Mouse (Mus musculus) forebrain, embryonic 14.5 days (tissue): Measurements from ENCODE around the gene Zbtb8a. TPM values are rescaled to one million over a fixed set of nuclear protein-coding genes. Genes with fewer than 3 reads are reported as not detected.

Experiments
- ATAC-seq: fragments of 200-750 bp; cut with Nextera tagmentation; 2 replicates; pipeline ENCODE4 v1.8.0; 2017; ENCODE audit warnings: mild to moderate bottlenecking, moderate library complexity
- DNase-seq: peaks from one replicate; pipeline ENCODE4 v3.0.0-alpha.2; 2015; ENCODE audit warnings: low spot score
- H3K27ac ChIP-seq: fragments of 300-500 bp; sonication (generic); 2 replicates; pipeline ENCODE4 v1.5.1; 2014; ENCODE audit warnings: low read depth, mild to moderate bottlenecking, control low read depth, low read length, moderate library complexity
- H3K27me3 ChIP-seq: fragments of 300-500 bp; sonication (generic); replicated peaks from 2 replicates; pipeline ENCODE4 v1.6.1; 2014; ENCODE audit warnings: low read length, control low read depth, mixed read lengths; ENCODE audit not compliant: control insufficient read depth, insufficient read depth
- H3K36me3 ChIP-seq: fragments of 300-500 bp; sonication (generic); 2 replicates; pipeline ENCODE4 v1.6.1; 2014; ENCODE audit warnings: low read length, control low read depth; ENCODE audit not compliant: control insufficient read depth, insufficient read depth
- H3K4me1 ChIP-seq: fragments of 300-500 bp; sonication (generic); 2 replicates; pipeline ENCODE4 v1.6.1; 2014; ENCODE audit warnings: antibody characterized with exemption, low read length, control low read depth; ENCODE audit not compliant: control insufficient read depth, insufficient read depth
- H3K4me2 ChIP-seq: fragments of 300-500 bp; sonication (generic); 2 replicates; pipeline ENCODE4 v1.6.1; 2014; ENCODE audit warnings: mild to moderate bottlenecking, control low read depth, low read length
- H3K4me3 ChIP-seq: fragments of 300-500 bp; sonication (generic); 2 replicates; pipeline ENCODE4 v1.5.1; 2014; ENCODE audit warnings: low read depth, low read length, control low read depth
- H3K9ac ChIP-seq: fragments of 300-500 bp; sonication (generic); 2 replicates; pipeline ENCODE4 v1.6.1; 2014; ENCODE audit warnings: mild to moderate bottlenecking, low read length, control low read depth, moderate library complexity
- H3K9me3 ChIP-seq: fragments of 300-500 bp; sonication (generic); replicated peaks from 2 replicates; pipeline ENCODE4 v1.6.1; 2016; ENCODE audit warnings: low read length, control low read depth, mixed read lengths; ENCODE audit not compliant: control insufficient read depth
- WGBS: fragments of 180-500 bp; shearing (Covaris S2); extraction: QIAGEN DNeasy Blood & Tissue Kit; methylation state at CpG from one replicate; pipeline ENCODE4 v1.1.7; 2014; 5-methylcytosine and 5-hydroxymethylcytosine counted together
- polyA plus RNA-seq: library from polyadenylated mRNA; unstranded; fragments of >200 nt; fragmentation: Nextera tagmentation; extraction: Ambion mirVana; gene quantifications from 2 replicates; pipeline ENCODE4 v1.2.1, GENCODE M21; 2014

Zbtb8a gene
- polyA plus RNA-seq, 1 experiment from 2014 or later = 5.8 TPM

DNA sequence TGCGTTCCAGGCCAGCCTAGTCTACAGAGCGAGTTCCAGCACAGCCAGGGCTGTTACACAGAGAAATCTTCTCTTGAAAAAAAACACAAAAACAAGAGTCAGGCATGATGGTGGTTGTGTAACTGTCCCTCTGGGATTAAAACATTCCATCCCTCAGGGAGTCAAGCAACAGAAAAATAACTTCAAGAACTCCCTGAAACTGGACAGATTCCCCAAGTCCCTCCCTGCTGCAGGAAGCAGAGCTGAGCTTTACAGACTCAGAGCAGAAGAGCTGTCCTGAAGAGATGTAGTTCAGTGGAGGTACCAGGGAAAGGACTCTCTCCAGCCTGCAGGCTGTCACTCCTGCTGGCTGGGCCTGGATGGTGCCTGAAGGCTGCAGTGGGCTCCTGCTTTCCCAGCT lies 4.6 kb upstream of the Zbtb8a start:
- 92% methylated on average over 2 of the region's 2 CpGs for WGBS
- no peak for DNase-seq
- no peaks in the 10 kb centered on the region for H3K9me3 ChIP-seq
- no peaks in the 10 kb centered on the region for H3K36me3 ChIP-seq
- no peak overlapping the region for H3K4me2 ChIP-seq
- no peak overlapping the region for H3K4me3 ChIP-seq
- no peak for ATAC-seq
- H3K27ac ChIP-seq = no peak overlapping the region
- H3K27me3 ChIP-seq = no peaks in the 10 kb centered on the region
- no peak overlapping the region for H3K9ac ChIP-seq
- no peaks in the 10 kb centered on the region for H3K4me1 ChIP-seq

DNA sequence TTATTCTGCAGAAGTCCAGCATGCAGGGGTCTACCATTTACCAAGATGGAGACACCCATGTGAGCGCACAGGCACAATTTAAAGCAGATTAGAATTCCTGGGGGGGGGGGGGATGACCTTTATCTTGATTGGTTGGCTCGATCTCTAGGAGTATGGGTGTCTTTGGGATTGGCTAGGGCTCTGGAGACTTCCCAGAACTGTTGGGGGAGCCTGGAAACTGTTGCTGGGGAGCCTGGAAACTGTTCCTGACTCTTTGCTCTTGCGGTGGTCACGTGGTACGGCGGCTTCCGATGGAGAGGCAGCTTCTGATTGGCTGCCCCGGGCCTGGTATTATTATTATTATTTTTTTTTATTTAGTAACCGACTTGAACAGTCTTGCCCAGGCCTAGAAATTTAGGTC lies 4.1 kb upstream of the Zbtb8a start:
- DNase-seq (no peak), ATAC-seq (no peak)
- H3K4me3 ChIP-seq = no peak overlapping the region
- WGBS = 89% methylated on average over 9 of the region's 9 CpGs
- no peaks in the 10 kb centered on the region for H3K4me1 ChIP-seq
- H3K4me2 ChIP-seq = no peak overlapping the region
- H3K27ac ChIP-seq = no peak overlapping the region
- no peaks in the 10 kb centered on the region for H3K36me3 ChIP-seq
- no peak overlapping the region for H3K9ac ChIP-seq
- no peaks in the 10 kb centered on the region for H3K27me3 ChIP-seq
- H3K9me3 ChIP-seq = no peaks in the 10 kb centered on the region

DNA sequence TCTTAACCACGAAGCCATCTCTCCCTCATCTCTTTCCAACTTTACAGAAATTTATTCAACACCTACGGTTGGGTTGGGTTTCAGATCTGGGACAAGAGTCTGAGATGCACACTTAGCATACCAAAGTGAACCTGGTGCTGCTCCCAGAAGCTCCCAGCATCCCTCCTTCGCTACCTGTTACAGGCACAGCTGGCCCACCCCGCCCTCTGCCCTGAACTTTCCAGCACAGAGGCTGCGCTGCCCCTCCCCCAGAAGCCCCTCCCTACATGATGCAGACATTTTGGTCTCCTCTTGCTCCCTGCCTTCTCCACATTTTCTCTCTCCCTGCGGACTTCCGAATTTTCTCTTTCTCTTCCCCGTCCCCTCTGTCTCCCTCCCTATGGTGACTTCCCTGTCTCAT lies 3.2 kb upstream of the Zbtb8a start:
- 85% methylated on average over 8 of the region's 8 CpGs for WGBS
- no peak for ATAC-seq
- H3K36me3 ChIP-seq = no peaks in the 10 kb centered on the region

DNA sequence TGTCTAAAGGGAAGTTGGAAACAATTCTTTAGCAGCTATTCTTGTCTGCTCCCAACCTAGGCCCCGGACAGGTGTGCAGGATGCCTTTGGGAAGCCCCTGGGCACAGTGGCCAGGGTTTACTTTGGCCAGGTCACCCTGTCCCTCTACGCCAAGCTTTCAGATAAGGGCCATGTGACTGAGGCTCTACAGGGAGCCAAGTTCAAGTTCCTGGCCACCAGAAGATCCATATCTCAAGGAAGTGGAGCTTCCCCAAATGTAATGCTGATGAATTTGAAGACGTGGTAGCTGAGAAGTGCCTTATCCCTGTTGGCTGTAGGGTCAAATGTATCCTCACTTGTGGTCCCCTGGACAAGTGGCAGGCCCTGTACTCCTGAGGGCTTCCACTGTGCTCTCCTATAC lies 1.9 kb upstream of the Zbtb8a start:
- Histone ChIP-seq H3K9me3 (no peaks in the 10 kb centered on the region), H3K4me1 (0 out of 2 replicates have a peak, but pooled peaks cover 2% of the 10 kb centered on the region), H3K9ac (no peak overlapping the region), H3K27me3 (no peaks in the 10 kb centered on the region), H3K4me3 (no peak overlapping the region), H3K36me3 (no peaks in the 10 kb centered on the region), H3K27ac (no peak overlapping the region), H3K4me2 (no peak overlapping the region)
- ATAC-seq (no peak), DNase-seq (no peak)
- 89% methylated on average over 3 of the region's 3 CpGs for WGBS

More for the DNA sequence above, 3.2 kb upstream of the Zbtb8a start:
- H3K9ac ChIP-seq = no peak overlapping the region
- H3K27ac ChIP-seq = no peak overlapping the region
- 0 out of 2 replicates have a peak, but pooled peaks cover 2% of the 10 kb centered on the region for H3K4me1 ChIP-seq
- H3K4me3 ChIP-seq = no peak overlapping the region
- H3K27me3 ChIP-seq = no peaks in the 10 kb centered on the region
- DNase-seq = no peak
- no peaks in the 10 kb centered on the region for H3K9me3 ChIP-seq
- H3K4me2 ChIP-seq = no peak overlapping the region

DNA sequence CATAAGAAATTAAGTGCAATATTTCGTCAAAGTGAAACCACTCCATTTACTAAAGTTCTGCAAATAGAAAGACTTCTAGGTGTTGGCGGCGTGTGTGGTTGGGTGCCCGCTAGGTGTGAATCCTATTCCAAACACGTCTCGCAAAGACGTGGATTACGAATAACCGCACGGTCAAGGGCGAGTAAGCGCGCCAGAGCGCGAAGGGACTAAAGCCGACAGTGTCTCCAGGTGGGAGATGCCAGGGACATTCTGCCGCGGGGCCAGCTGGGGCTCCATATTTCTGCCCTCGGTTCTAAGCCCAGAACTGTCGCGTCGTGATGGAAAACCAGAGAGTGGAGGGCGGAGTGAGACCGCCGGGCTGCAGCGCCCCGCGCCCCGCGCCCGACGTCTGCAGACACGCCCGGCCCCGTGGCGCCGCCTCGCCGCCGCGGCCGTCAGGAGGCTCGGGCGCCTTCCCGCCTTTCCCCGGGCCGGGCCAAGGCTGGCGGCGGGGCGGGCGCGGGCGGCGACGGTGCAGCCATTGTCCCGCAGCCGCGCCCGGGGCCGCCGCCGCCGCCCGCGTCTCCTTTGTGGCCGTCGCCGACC lies 863 bp downstream of the Zbtb8a start:
- no peaks in the 10 kb centered on the region for H3K27me3 ChIP-seq
- H3K36me3 ChIP-seq = no peaks in the 10 kb centered on the region
- peak overlapping the region; percentile 78 for H3K4me3 ChIP-seq
- peak; percentile 80 for ATAC-seq
- DNase-seq = peak; percentile 64
- 0 out of 2 replicates have a peak, but pooled peaks cover 2% of the 10 kb centered on the region for H3K4me1 ChIP-seq
- peak overlapping the region; percentile 92 for H3K27ac ChIP-seq
- H3K9me3 ChIP-seq = no peaks in the 10 kb centered on the region
- under 1% methylated on average over 57 of the region's 68 CpGs for WGBS
- peak overlapping the region; percentile 68 for H3K4me2 ChIP-seq
- H3K9ac ChIP-seq = peak overlapping the region; percentile 89

DNA sequence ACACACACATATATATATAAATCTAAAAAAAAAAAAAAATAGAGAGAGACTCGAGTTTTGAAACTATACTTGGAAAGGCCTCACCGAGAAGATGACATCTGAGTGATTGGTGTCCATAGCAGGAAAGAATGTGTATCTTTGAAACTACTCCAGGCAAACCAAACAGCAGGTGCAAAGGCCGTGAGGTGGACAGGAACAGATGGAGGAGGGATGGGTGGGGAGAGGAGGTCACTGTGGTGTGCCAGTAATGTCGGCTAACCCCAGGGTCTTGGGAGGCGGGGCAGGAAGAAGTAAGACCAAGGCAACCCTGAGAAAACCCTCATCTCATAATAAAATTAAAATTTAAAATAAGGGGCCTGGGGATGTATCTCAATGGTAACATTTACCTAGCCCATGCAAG lies 2.1 kb downstream of the Zbtb8a start:
- Histone ChIP-seq H3K4me3 (no peak overlapping the region), H3K27ac (no peak overlapping the region), H3K9me3 (no peaks in the 10 kb centered on the region), H3K4me1 (0 out of 2 replicates have a peak, but pooled peaks cover 2% of the 10 kb centered on the region), H3K9ac (no peak overlapping the region), H3K36me3 (no peaks in the 10 kb centered on the region), H3K27me3 (no peaks in the 10 kb centered on the region), H3K4me2 (no peak overlapping the region)
- ATAC-seq (no peak), DNase-seq (no peak)
- 76% methylated on average over 5 of the region's 5 CpGs for WGBS

DNA sequence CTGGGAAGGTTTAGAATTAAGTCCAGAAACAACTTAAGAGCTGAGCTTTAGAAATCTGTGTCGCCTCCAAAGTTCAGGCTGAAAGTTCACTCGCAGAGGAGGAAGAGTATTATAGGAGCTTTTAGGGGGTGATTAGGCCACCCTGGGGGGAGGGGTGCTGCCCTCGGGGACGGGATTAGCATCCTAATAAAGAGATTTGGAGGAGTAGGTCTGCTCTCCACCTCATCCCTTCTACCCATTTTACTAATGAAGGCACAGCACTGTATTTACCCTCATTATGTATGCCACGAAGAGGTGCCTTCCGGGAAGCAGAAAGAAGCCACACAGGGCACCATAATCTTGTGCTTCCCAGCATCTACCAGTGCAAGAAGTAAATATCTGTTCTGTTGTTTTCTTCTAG lies 2.9 kb downstream of the Zbtb8a start:
- Histone ChIP-seq H3K27me3 (no peaks in the 10 kb centered on the region), H3K4me1 (0 out of 2 replicates have a peak, but pooled peaks cover 2% of the 10 kb centered on the region), H3K9ac (no peak overlapping the region), H3K36me3 (no peaks in the 10 kb centered on the region), H3K9me3 (no peaks in the 10 kb centered on the region), H3K27ac (no peak overlapping the region), H3K4me2 (no peak overlapping the region), H3K4me3 (no peak overlapping the region)
- no peak for ATAC-seq
- 5% methylated on average over 6 of the region's 6 CpGs for WGBS
- no peak for DNase-seq

DNA sequence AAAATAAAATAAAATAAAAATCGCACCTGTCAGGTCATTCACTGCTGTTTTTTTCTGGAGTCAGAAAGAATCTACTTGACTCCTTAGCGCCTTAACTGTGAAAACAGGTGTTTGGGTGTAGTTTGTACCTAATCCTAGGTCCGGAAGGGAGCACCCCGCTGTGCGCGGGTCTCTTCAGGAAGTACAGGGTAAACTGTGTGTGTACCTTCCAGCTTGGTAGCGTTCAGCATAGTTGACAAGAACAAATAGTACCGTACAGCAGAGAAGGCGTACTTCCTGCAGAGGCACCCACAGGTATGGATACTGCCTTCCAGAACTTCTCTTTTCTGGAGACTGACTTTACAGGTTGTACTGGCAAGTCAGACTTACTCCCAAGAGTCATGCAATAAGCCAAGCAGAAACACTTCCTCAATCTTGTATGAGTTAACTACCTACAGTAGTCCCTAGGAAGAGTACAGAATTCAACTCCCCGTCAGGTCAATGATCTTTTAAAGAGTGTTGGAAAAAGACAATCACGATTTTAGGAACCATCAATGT lies 3.6 kb downstream of the Zbtb8a start:
- H3K27me3 ChIP-seq = no peaks in the 10 kb centered on the region
- no peak overlapping the region for H3K27ac ChIP-seq
- H3K36me3 ChIP-seq = no peaks in the 10 kb centered on the region
- WGBS = 43% methylated on average over 11 of the region's 11 CpGs
- DNase-seq (no peak), ATAC-seq (no peak)
- H3K4me1 ChIP-seq = 0 out of 2 replicates have a peak, but pooled peaks cover 2% of the 10 kb centered on the region
- H3K4me2 ChIP-seq = no peak overlapping the region
- no peak overlapping the region for H3K9ac ChIP-seq
- no peak overlapping the region for H3K4me3 ChIP-seq
- H3K9me3 ChIP-seq = no peaks in the 10 kb centered on the region

DNA sequence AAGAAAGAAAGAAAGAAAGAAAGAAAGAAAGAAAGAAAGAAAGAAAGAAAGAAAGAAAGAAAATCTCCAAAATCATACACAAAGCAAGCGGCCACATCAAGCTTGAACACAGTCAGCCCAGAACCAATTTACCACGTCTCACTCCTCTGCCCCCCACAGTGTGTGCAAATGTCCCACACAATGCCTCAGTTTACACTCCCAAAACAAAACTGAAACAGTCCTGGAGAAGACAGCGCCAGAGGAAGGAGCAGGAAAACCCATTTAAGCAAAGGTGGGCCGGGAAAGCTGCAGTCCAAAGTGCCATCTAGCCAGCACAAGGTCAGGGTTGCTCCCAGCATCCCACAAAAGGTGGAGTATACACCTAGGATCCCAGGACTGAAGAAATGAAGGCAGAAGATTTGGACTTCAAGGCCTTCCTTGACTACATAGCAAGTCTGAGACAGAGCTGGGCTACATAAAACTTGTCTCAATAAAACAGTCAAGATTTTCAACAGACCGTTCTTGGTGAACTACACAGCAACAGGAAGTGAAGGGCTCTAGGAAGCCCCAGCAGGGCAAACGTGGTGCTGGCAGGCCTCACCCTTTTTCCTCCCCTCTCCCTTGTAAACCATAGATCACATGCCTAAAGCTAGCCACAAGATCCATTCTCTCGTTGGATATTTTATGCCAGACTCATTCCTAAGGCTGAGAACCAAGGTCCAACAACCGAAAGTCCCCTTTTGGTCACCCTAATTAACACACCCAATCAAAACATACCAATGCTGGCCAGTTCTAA lies 4.5 kb downstream of the Zbtb8a start:
- Histone ChIP-seq H3K9ac (no peak overlapping the region), H3K4me1 (0 out of 2 replicates have a peak, but pooled peaks cover 2% of the 10 kb centered on the region), H3K36me3 (no peaks in the 10 kb centered on the region), H3K27ac (no peak overlapping the region), H3K9me3 (no peaks in the 10 kb centered on the region), H3K27me3 (no peaks in the 10 kb centered on the region), H3K4me2 (no peak overlapping the region), H3K4me3 (no peak overlapping the region)
- WGBS = 44% methylated on average over 8 of the region's 8 CpGs
- DNase-seq (no peak), ATAC-seq (no peak)
